Mouse (Mus musculus): ENCODE measurements around the gene Rps26.

- no peak for TF ChIP-seq CTCF (conservative IDR thresholded peaks at IDR 0.05; ENCODE audit: insufficient read depth, insufficient read length, low read depth, low read length)
- TF ChIP-seq POLR2A (IDR thresholded peaks at IDR 0.05; ENCODE audit: low read depth, low read length) = no peak
Measured at GRCm38 (mm10) chr10:128665307-128665706, 38.8 kb upstream of the Rps26 start.
